In genomic region chr11:118042791-118043190, GRCm38 (mm10) we compare ENCODE assay signal across 11 mouse cellular contexts. TPM values are rescaled to one million over a fixed set of nuclear protein-coding genes. Genes with fewer than 3 reads are reported as not detected.
DNase-seq lines count a peak whose midpoint lies in the region; ATAC-seq and TF ChIP-seq lines count a peak whose summit lies in the region.
"Had no signal": no experiment of that assay in that cellular context is flagged by ENCODE, and none has a peak within 500 bp of the region (broad histone marks: within the 10 kb centered on the region; RNA-seq: fewer than 3 reads in every experiment).

No protein-coding gene starts in this region.

- intact Hi-C loops in heart, adult 2 months (cut with DNase I), result no loop called here

- peak overlapping the region; percentile 72 for H3K27ac ChIP-seq in heart, embryonic 10.5 days
- no peak overlapping the region for H3K27ac ChIP-seq in heart, adult 2 months
- peak overlapping the region; percentile 76 for H3K27ac ChIP-seq in kidney, embryonic 16.5 days (ENCODE audit: low read length)
- H3K27ac ChIP-seq in embryonic facial prominence, embryonic 10.5 days (replicated peaks), result peak overlapping the region; percentile 26; the same call in 1 of the 2 replicates
- H3K27ac ChIP-seq: gastrocnemius, adult 2 months; lung, embryonic 15.5 days; neural tube, embryonic 12.5 days had no signal

- TF ChIP-seq CTCF in heart, adult 2 months (IDR thresholded peaks at IDR 0.05), result no peak

- TF ChIP-seq POLR2A in heart, adult 2 months (IDR thresholded peaks at IDR 0.05; ENCODE audit: insufficient read depth, low read depth, low read length), result no peak

- no peak overlapping the region for H3K4me3 ChIP-seq in heart, embryonic 10.5 days
- H3K4me3 ChIP-seq in heart, adult 2 months, result no peak overlapping the region
- no peak overlapping the region for H3K4me3 ChIP-seq in kidney, embryonic 16.5 days (ENCODE audit: low read length)
- H3K4me3 ChIP-seq in embryonic facial prominence, embryonic 10.5 days, result no peak overlapping the region
- H3K4me3 ChIP-seq: gastrocnemius, adult 2 months; lung, embryonic 15.5 days; neural tube, embryonic 12.5 days had no signal

- WGBS in heart, embryonic 10.5 days, result 83% methylated on average over 9 of the region's 9 CpGs
- WGBS in heart, adult 2 months, result 85% methylated on average over 9 of the region's 9 CpGs
- 62% methylated on average over 9 of the region's 9 CpGs for WGBS in kidney, embryonic 16.5 days
- 88% methylated on average over 9 of the region's 9 CpGs for WGBS in embryonic facial prominence, embryonic 10.5 days

- DNase-seq in heart, embryonic 10.5 days (ENCODE audit: low spot score), result no peak
- DNase-seq in heart, adult 2 months, result no peak
- no peak for DNase-seq in kidney, adult 8-10 months
- DNase-seq in MN1 (ENCODE audit: low spot score), result peak; percentile 48
- DNase-seq in embryonic facial prominence, embryonic 10.5 days (ENCODE audit: low spot score), result no peak

- peaks cover 32% of the 10 kb centered on the region for H3K4me1 ChIP-seq in heart, embryonic 10.5 days
- no peaks in the 10 kb centered on the region for H3K4me1 ChIP-seq in heart, adult 2 months (ENCODE audit: control insufficient read depth, insufficient read depth, low read length)
- H3K4me1 ChIP-seq in kidney, embryonic 16.5 days (ENCODE audit: insufficient read depth, low read length), result peaks cover 29% of the 10 kb centered on the region
- H3K4me1 ChIP-seq in embryonic facial prominence, embryonic 10.5 days, result peaks cover 12% of the 10 kb centered on the region

- no peak for ATAC-seq in kidney, embryonic 16.5 days (ENCODE audit: low FRiP score, low TSS enrichment)
- no peak for ATAC-seq in CD4-positive, CD25-positive, alpha-beta regulatory T cell, adult 4 months

- H3K4me2 ChIP-seq in kidney, embryonic 16.5 days (replicated peaks; ENCODE audit: low read depth, low read length), result peak overlapping the region; percentile 21; the same call in 1 of the 2 replicates
- H3K4me2 ChIP-seq: liver, embryonic 11.5 days; lung, embryonic 15.5 days; neural tube, embryonic 12.5 days had no signal

- no peaks in the 10 kb centered on the region for H3K36me3 ChIP-seq in heart, embryonic 10.5 days
- H3K36me3 ChIP-seq in heart, adult 2 months (ENCODE audit: control insufficient read depth, insufficient read depth, low read length), result no peaks in the 10 kb centered on the region
- no peaks in the 10 kb centered on the region for H3K36me3 ChIP-seq in kidney, embryonic 16.5 days (ENCODE audit: insufficient read depth, low read length)
- H3K36me3 ChIP-seq in embryonic facial prominence, embryonic 10.5 days (replicated peaks), result no peaks in the 10 kb centered on the region
- H3K36me3 ChIP-seq: lung, embryonic 15.5 days; neural tube, embryonic 12.5 days had no signal

- H3K9ac ChIP-seq in heart, adult 2 months (ENCODE audit: low read depth, low read length), result no peak overlapping the region
- 0 out of 2 replicates have a peak overlapping the region, but pooled peaks have one; percentile 31 for H3K9ac ChIP-seq in kidney, embryonic 16.5 days (replicated peaks; ENCODE audit: low read length)
- H3K9ac ChIP-seq: lung, embryonic 15.5 days; neural tube, embryonic 12.5 days had no signal

- H3K79me2 ChIP-seq in heart, adult 2 months (replicated peaks; ENCODE audit: control insufficient read depth, insufficient read depth, low read length), result no peaks in the 10 kb centered on the region

- TF ChIP-seq EP300 in heart, adult 2 months (IDR thresholded peaks at IDR 0.05; ENCODE audit: insufficient read depth, low read depth, low read length), result no peak

- H3K27me3 ChIP-seq in heart, embryonic 10.5 days (ENCODE audit: insufficient read depth, poor library complexity, severe bottlenecking), result no peaks in the 10 kb centered on the region; the same call in 1 of the 2 replicates
- no peaks in the 10 kb centered on the region for H3K27me3 ChIP-seq in heart, adult 2 months (ENCODE audit: control insufficient read depth, insufficient read depth, low read length)
- H3K27me3 ChIP-seq in kidney, embryonic 16.5 days (ENCODE audit: insufficient read depth, low read length), result no peaks in the 10 kb centered on the region
- H3K27me3 ChIP-seq in embryonic facial prominence, embryonic 10.5 days (replicated peaks; ENCODE audit: low read depth, poor library complexity, severe bottlenecking), result no peaks in the 10 kb centered on the region
- H3K27me3 ChIP-seq: lung, embryonic 15.5 days; neural tube, embryonic 12.5 days had no signal

- H3K9me3 ChIP-seq in heart, embryonic 10.5 days, result no peaks in the 10 kb centered on the region
- H3K9me3 ChIP-seq in kidney, embryonic 16.5 days (ENCODE audit: low read length), result no peaks in the 10 kb centered on the region
- no peaks in the 10 kb centered on the region for H3K9me3 ChIP-seq in embryonic facial prominence, embryonic 10.5 days
- H3K9me3 ChIP-seq: lung, embryonic 15.5 days; neural tube, embryonic 12.5 days had no signal

RNA-seq across cellular contexts. Expression of gene Pgs1, which starts 56.7 kb away (rescaled TPM):
- polyA plus RNA-seq in heart, embryonic 10.5 days (2016; fragmentation: Nextera tagmentation; extraction: Ambion mirVana), result 34.0 and 38.5 TPM in 2 replicates
- total RNA-seq in heart, adult 2 months (2021), result 10 to 100 TPM; 17.9 to 18.1 TPM
- 21.8 and 26.5 TPM in 2 replicates for polyA plus RNA-seq in heart, adult 2 months (2012; rRNA removed)
- 37.5 and 41.8 TPM in 2 replicates for polyA plus RNA-seq in kidney, embryonic 16.5 days (2015; fragmentation: Nextera tagmentation; extraction: Ambion mirVana)
- 43.5 and 44.6 TPM in 2 replicates for polyA plus RNA-seq in embryonic facial prominence, embryonic 10.5 days (2016; fragmentation: Nextera tagmentation; extraction: Ambion mirVana)
- 10 to 100 TPM; 34.3 to 38.8 TPM for polyA plus RNA-seq in CD4-positive, CD25-positive, alpha-beta regulatory T cell, adult 4 months (2017; shearing (Covaris generic))
